Mouse (Mus musculus): ENCODE data around the gene Runx2. TPM values are rescaled to one million over a fixed set of nuclear protein-coding genes. Genes with fewer than 3 reads are reported as not detected.

Runx2 gene
- polyA plus RNA-seq, 1 experiment from 2014 or later = 0.34 TPM

DNA sequence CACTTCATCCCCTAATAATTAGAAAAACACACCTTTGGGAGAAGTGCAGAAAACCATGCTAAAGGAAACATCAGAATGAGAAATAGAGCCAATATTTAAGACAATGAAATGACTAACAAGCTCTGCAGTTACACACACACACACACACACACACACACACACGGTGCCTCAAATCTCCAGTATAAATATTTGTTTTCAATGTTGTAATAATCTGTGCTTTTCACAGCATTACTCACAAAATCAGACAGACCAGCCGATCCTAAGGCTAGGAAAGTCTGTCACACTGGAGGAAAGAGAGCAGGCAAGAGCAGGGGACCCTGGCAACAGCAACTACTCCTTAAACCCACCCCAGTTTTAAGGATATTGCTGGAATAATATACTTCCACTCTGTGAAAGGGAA is 196.9 kb downstream of the Runx2 start:
- H3K4me1 ChIP-seq (ENCODE audit: insufficient read depth) = peaks cover 3% of the 10 kb centered on the region; the same call in 1 of the 2 replicates
- no peak overlapping the region for H3K27ac ChIP-seq (ENCODE audit: low read depth)
- WGBS (ENCODE audit: insufficient replicate concordance) = 56% methylated on average over 2 of the region's 2 CpGs
- no peak overlapping the region for H3K4me3 ChIP-seq (ENCODE audit: low read depth, low read length)
- ATAC-seq (no peak), DNase-seq (no peak)
- no peak for TF ChIP-seq EP300 (IDR thresholded peaks at IDR 0.05; ENCODE audit: low read depth)
- TF ChIP-seq CTCF (IDR thresholded peaks at IDR 0.05; ENCODE audit: low read depth) = no peak
- no peak overlapping the region for H3K4me2 ChIP-seq (ENCODE audit: low read depth, low read length)
- H3K36me3 ChIP-seq (replicated peaks; ENCODE audit: insufficient read depth, low read length) = no peaks in the 10 kb centered on the region
- no peak overlapping the region for H3K9ac ChIP-seq (replicated peaks)
- 0 out of 2 replicates have a peak, but pooled peaks cover 4% of the 10 kb centered on the region for H3K27me3 ChIP-seq (ENCODE audit: insufficient read depth, low read length)
- H3K9me3 ChIP-seq (ENCODE audit: low read length) = no peaks in the 10 kb centered on the region

DNA sequence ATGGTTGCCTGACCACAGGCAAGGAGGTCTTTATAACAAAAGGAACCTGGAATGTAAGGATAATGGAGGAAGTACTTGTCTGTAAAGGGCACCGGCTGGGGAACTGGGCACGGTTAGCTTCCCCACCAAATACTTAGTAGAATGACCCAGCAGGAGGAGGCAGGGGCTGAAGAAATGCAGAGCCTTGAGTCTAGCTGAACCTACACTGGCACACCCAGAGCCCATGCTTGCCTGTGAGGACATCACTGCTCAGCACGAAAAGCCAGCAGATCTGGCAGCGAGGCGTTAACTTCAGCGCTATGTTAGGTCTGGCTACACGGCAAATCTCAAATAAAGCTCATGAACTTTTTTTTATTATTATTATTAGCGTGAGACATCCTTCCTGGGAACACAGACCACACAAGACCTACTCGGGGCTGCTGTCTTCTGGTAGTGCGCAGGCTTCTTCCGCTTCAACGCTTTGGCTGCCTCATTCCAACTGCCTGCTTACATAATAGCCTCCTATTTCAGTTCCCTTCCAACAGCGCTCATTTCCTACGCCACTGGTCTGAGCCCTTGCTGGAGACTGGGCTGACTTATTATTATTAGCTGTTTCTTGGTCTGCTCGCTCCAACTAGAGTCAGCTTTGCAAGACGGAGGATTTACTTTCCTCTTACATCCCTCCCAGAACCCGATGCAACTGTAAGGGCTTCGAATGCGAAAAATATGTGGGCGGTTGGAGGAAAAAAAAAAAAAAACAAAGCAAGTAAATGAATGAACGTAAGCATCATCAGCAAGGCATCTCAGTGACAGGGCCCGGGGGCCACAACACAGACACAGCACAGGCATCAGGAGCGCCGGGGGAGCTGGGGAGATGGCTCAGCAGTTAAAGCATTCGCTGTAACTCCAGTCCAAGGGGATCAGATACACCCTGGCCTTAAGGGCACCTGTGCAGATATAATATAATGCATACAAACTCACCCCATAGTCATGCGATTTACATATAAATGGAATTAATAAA is 200.6 kb downstream of the Runx2 start:
- no peaks in the 10 kb centered on the region for H3K36me3 ChIP-seq (replicated peaks; ENCODE audit: insufficient read depth, low read length)
- H3K4me3 ChIP-seq (ENCODE audit: low read depth, low read length) = no peak overlapping the region
- peaks cover 3% of the 10 kb centered on the region; the same call in 1 of the 2 replicates for H3K4me1 ChIP-seq (ENCODE audit: insufficient read depth)
- peak overlapping the region; percentile 8; the same call in 1 of the 2 replicates for H3K27ac ChIP-seq (ENCODE audit: low read depth)
- H3K9me3 ChIP-seq (ENCODE audit: low read length) = no peaks in the 10 kb centered on the region
- peak overlapping the region; percentile 43 for H3K4me2 ChIP-seq (ENCODE audit: low read depth, low read length)
- WGBS (ENCODE audit: insufficient replicate concordance) = 36% methylated on average over 26 of the region's 26 CpGs
- no peak for ATAC-seq
- H3K27me3 ChIP-seq (ENCODE audit: insufficient read depth, low read length) = 0 out of 2 replicates have a peak, but pooled peaks cover 4% of the 10 kb centered on the region
- DNase-seq = no peak
- H3K9ac ChIP-seq (replicated peaks) = no peak overlapping the region
- TF ChIP-seq EP300 (IDR thresholded peaks at IDR 0.05; ENCODE audit: low read depth) = no peak
- no peak for TF ChIP-seq CTCF (IDR thresholded peaks at IDR 0.05; ENCODE audit: low read depth)

DNA sequence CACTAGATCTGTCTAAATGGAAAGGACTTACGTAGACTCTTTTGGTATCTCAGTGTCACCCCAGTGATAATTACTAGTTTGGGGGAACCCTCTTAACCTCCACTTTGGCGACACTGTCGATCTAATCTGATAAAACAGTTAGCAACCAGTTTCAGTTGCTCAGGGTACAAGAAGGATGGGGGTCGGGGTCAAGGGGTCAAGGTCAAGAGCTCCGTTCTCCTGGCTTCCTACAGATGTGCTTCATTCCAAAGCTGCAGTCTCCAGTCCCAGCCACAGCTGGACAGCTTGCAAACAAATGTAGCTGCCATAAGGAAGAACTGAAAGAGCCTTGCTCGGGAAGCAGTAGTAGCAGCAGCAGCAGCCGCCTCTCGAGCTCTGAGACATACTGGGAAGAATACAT is 202.0 kb downstream of the Runx2 start:
- Histone ChIP-seq H3K4me1 (ENCODE audit: insufficient read depth) (peaks cover 3% of the 10 kb centered on the region; the same call in 1 of the 2 replicates), H3K36me3 (replicated peaks; ENCODE audit: insufficient read depth, low read length) (no peaks in the 10 kb centered on the region), H3K9ac (replicated peaks) (no peak overlapping the region), H3K27me3 (ENCODE audit: insufficient read depth, low read length) (0 out of 2 replicates have a peak, but pooled peaks cover 4% of the 10 kb centered on the region), H3K4me2 (ENCODE audit: low read depth, low read length) (no peak overlapping the region), H3K4me3 (ENCODE audit: low read depth, low read length) (no peak overlapping the region), H3K9me3 (ENCODE audit: low read length) (no peaks in the 10 kb centered on the region), H3K27ac (ENCODE audit: low read depth) (no peak overlapping the region)
- ATAC-seq = no peak
- WGBS (ENCODE audit: insufficient replicate concordance) = 59% methylated on average over 8 of the region's 8 CpGs
- no peak for DNase-seq
- no peak for TF ChIP-seq EP300 (IDR thresholded peaks at IDR 0.05; ENCODE audit: low read depth)
- TF ChIP-seq CTCF (IDR thresholded peaks at IDR 0.05; ENCODE audit: low read depth) = no peak

DNA sequence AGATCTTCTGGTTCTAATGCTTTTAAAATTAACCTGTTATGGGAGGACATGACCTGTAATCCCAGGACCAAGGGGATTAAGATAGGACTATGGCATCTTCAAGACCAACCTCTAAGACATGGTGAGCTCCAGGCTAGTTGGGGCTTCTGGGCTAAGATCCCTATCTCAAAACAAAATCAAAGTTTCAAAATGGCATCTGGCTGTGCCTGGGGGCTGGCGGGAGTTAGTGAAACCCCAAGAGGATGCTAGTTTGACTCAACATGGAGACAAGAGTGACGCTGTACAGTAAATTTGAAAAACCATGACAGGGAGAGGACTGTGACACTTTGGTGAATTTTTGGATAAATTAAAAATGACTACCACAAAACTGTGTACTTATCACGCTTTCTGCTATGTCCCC is 202.6 kb downstream of the Runx2 start:
- H3K9me3 ChIP-seq (ENCODE audit: low read length) = no peaks in the 10 kb centered on the region
- no peak for ATAC-seq
- no peak overlapping the region for H3K27ac ChIP-seq (ENCODE audit: low read depth)
- 88% methylated on average over 3 of the region's 3 CpGs for WGBS (ENCODE audit: insufficient replicate concordance)
- 0 out of 2 replicates have a peak, but pooled peaks cover 4% of the 10 kb centered on the region for H3K27me3 ChIP-seq (ENCODE audit: insufficient read depth, low read length)
- H3K4me2 ChIP-seq (ENCODE audit: low read depth, low read length) = no peak overlapping the region
- TF ChIP-seq CTCF (IDR thresholded peaks at IDR 0.05; ENCODE audit: low read depth) (no peak), EP300 (IDR thresholded peaks at IDR 0.05; ENCODE audit: low read depth) (no peak)
- no peak for DNase-seq
- no peak overlapping the region for H3K4me3 ChIP-seq (ENCODE audit: low read depth, low read length)
- peaks cover 3% of the 10 kb centered on the region; the same call in 1 of the 2 replicates for H3K4me1 ChIP-seq (ENCODE audit: insufficient read depth)
- no peaks in the 10 kb centered on the region for H3K36me3 ChIP-seq (replicated peaks; ENCODE audit: insufficient read depth, low read length)
- H3K9ac ChIP-seq (replicated peaks) = no peak overlapping the region

DNA sequence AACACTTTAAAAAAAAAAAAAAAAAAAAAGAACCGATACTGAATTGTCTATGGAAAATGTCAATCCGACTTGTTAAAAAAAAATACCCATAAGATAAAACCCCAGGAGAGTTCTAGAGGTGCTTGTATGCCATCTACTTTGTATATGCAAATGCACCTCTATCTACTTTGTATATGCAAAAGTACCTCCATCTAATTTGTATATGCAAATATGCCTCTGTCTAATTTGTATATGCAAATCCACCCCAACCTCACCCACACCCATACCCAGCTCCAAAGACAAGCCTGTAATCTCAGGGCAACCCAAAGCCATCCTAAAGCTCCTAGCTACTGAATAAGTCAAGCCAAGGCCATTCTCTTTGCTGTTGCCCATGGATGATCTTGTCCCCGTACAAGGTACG is 203.1 kb downstream of the Runx2 start:
- Histone ChIP-seq H3K9me3 (ENCODE audit: low read length) (no peaks in the 10 kb centered on the region), H3K36me3 (replicated peaks; ENCODE audit: insufficient read depth, low read length) (no peaks in the 10 kb centered on the region), H3K4me1 (ENCODE audit: insufficient read depth) (peaks cover 3% of the 10 kb centered on the region; the same call in 1 of the 2 replicates), H3K27me3 (ENCODE audit: insufficient read depth, low read length) (0 out of 2 replicates have a peak, but pooled peaks cover 4% of the 10 kb centered on the region), H3K4me3 (ENCODE audit: low read depth, low read length) (no peak overlapping the region), H3K9ac (replicated peaks) (no peak overlapping the region), H3K4me2 (ENCODE audit: low read depth, low read length) (no peak overlapping the region), H3K27ac (ENCODE audit: low read depth) (no peak overlapping the region)
- no peak for DNase-seq
- ATAC-seq = no peak
- WGBS (ENCODE audit: insufficient replicate concordance) = 80% methylated on average over 4 of the region's 4 CpGs
- TF ChIP-seq CTCF (IDR thresholded peaks at IDR 0.05; ENCODE audit: low read depth) (no peak), EP300 (IDR thresholded peaks at IDR 0.05; ENCODE audit: low read depth) (no peak)

DNA sequence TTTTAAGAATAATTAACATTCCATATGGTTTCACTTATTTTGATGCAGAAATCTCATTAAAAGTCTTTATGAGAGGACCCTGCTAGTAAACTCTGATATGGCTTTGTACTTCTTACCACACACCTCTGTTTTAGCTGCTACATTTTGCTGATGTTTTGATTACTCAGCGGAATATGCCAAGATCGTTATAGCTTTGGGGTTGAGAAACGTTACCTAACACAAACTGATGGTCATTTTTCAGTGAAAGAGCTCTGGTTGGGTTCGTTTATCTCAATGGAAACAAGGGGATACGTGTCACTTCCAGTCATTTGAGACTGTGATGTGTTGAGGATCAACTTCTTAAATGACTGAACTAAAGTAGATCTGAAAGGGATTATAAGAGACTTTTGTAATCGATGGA is 203.8 kb downstream of the Runx2 start:
- ATAC-seq (no peak), DNase-seq (no peak)
- no peaks in the 10 kb centered on the region for H3K9me3 ChIP-seq (ENCODE audit: low read length)
- no peak overlapping the region for H3K4me2 ChIP-seq (ENCODE audit: low read depth, low read length)
- no peaks in the 10 kb centered on the region for H3K36me3 ChIP-seq (replicated peaks; ENCODE audit: insufficient read depth, low read length)
- 59% methylated on average over 6 of the region's 6 CpGs for WGBS (ENCODE audit: insufficient replicate concordance)
- no peak overlapping the region for H3K27ac ChIP-seq (ENCODE audit: low read depth)
- H3K4me1 ChIP-seq (ENCODE audit: insufficient read depth) = peaks cover 3% of the 10 kb centered on the region; the same call in 1 of the 2 replicates
- H3K4me3 ChIP-seq (ENCODE audit: low read depth, low read length) = no peak overlapping the region
- H3K9ac ChIP-seq (replicated peaks) = no peak overlapping the region
- H3K27me3 ChIP-seq (ENCODE audit: insufficient read depth, low read length) = 0 out of 2 replicates have a peak, but pooled peaks cover 4% of the 10 kb centered on the region
- TF ChIP-seq EP300 (IDR thresholded peaks at IDR 0.05; ENCODE audit: low read depth) = no peak
- no peak for TF ChIP-seq CTCF (IDR thresholded peaks at IDR 0.05; ENCODE audit: low read depth)
